Mouse (Mus musculus): Measurements from ENCODE around the gene Cd82. TPM values are rescaled to one million over a fixed set of nuclear protein-coding genes. Genes with fewer than 3 reads are reported as not detected.

Gene Cd82
- 10 to 100 TPM; 10.6 to 12.1 TPM for total RNA-seq (2021)
- long read RNA-seq, experiment 1, transcript Cd82-201 (10 exons, 1,824 nt) = major isoform, 6 of 6 reads
- long read RNA-seq, experiment 1, partial matches to known transcripts = 0 of 6 reads
- long read RNA-seq, experiment 1, other reads (novel, unspliced or antisense) = 0 of 6 reads
- long read RNA-seq, experiment 2, partial matches to known transcripts = 0 of 1 reads
- long read RNA-seq, experiment 2, other reads (novel, unspliced or antisense) = 0 of 1 reads

- DNase-seq = peak; percentile 63 to 72
Measured at GRCm38 (mm10) chr2:93462760-93463159, at the start of gene Cd82. Gene Cd82 (minus strand): TSS chr2:93463140.

GRCm38 (mm10) chr2:93512130-93512529 lies 49.2 kb upstream of the Cd82 start:
- no peak for DNase-seq
- intact Hi-C loops (cut with DNase I) = no loop called here

More at GRCm38 (mm10) chr2:93462760-93463159, at the start of gene Cd82:
- intact Hi-C loops (cut with DNase I) = no loop called here

- DNase-seq = no peak
- intact Hi-C loops (cut with DNase I) = no loop called here
Measured at GRCm38 (mm10) chr2:93510839-93511238, 47.9 kb upstream of the Cd82 start.

GRCm38 (mm10) chr2:93509777-93510750 lies 47.1 kb upstream of the Cd82 start:
- intact Hi-C loops (cut with DNase I) = no loop called here
- no peak for DNase-seq

- intact Hi-C loops (cut with DNase I) = no loop called here
- no peak for DNase-seq
Measured at GRCm38 (mm10) chr2:93505091-93505490, 42.2 kb upstream of the Cd82 start.

GRCm38 (mm10) chr2:93503353-93503752 lies 40.4 kb upstream of the Cd82 start:
- intact Hi-C loops (cut with DNase I) = no loop called here

GRCm38 (mm10) chr2:93501303-93501702 lies 38.4 kb upstream of the Cd82 start:
- intact Hi-C loops (cut with DNase I) = no loop called here
- no peak for DNase-seq

More at GRCm38 (mm10) chr2:93503353-93503752, 40.4 kb upstream of the Cd82 start:
- no peak for DNase-seq

GRCm38 (mm10) chr2:93497221-93497620 lies 34.3 kb upstream of the Cd82 start:
- DNase-seq = no peak
- intact Hi-C loops (cut with DNase I) = no loop called here

- DNase-seq = no peak
- intact Hi-C loops (cut with DNase I) = no loop called here
Measured at GRCm38 (mm10) chr2:93495170-93495569, 32.2 kb upstream of the Cd82 start.

- no peak for DNase-seq
- intact Hi-C loops (cut with DNase I) = no loop called here
Measured at GRCm38 (mm10) chr2:93493541-93493940, 30.6 kb upstream of the Cd82 start.

GRCm38 (mm10) chr2:93490516-93490915 lies 27.6 kb upstream of the Cd82 start:
- intact Hi-C loops (cut with DNase I) = no loop called here
- DNase-seq = no peak

- peak; percentile 21 to 56 for DNase-seq
- intact Hi-C loops (cut with DNase I) = no loop called here
Measured at GRCm38 (mm10) chr2:93488911-93489587, 26.1 kb upstream of the Cd82 start.

GRCm38 (mm10) chr2:93485459-93485858 lies 22.5 kb upstream of the Cd82 start:
- intact Hi-C loops (cut with DNase I) = no loop called here

GRCm38 (mm10) chr2:93482036-93482644 lies 19.2 kb upstream of the Cd82 start:
- intact Hi-C loops (cut with DNase I) = no loop called here
- no peak for DNase-seq

More at GRCm38 (mm10) chr2:93485459-93485858, 22.5 kb upstream of the Cd82 start:
- no peak for DNase-seq

GRCm38 (mm10) chr2:93478744-93479143 lies 15.8 kb upstream of the Cd82 start:
- DNase-seq = no peak
- intact Hi-C loops (cut with DNase I) = no loop called here

GRCm38 (mm10) chr2:93477519-93477918 lies 14.6 kb upstream of the Cd82 start:
- intact Hi-C loops (cut with DNase I) = no loop called here
- DNase-seq = peak; percentile 63 to 75

- intact Hi-C loops (cut with DNase I) = no loop called here
- DNase-seq = peak; percentile 69 to 78
Measured at GRCm38 (mm10) chr2:93476487-93476886, 13.5 kb upstream of the Cd82 start.

- intact Hi-C loops (cut with DNase I) = loop anchor here (1.0 kb wide), 2 partner anchors 184 to 310 kb away; no protein-coding TSS in a partner anchor
- DNase-seq = peak; percentile 92 to 94
Measured at GRCm38 (mm10) chr2:93475040-93475439, 12.1 kb upstream of the Cd82 start.

GRCm38 (mm10) chr2:93473915-93474314 lies 11.0 kb upstream of the Cd82 start:
- intact Hi-C loops (cut with DNase I) = loop anchor here (5.0 kb wide), 2 partner anchors 257 to 407 kb away; no protein-coding TSS in a partner anchor
- DNase-seq = no peak

Data from heart, postnatal 14 days (tissue).